Mouse (Mus musculus): ENCODE measurements around the gene Slc2a9.

- TF ChIP-seq CTCF (IDR thresholded peaks at IDR 0.05; ENCODE audit: borderline replicate concordance, insufficient read depth, low read length): no peak
- TF ChIP-seq POLR2A (IDR thresholded peaks at IDR 0.05; ENCODE audit: low read depth, low read length): no peak
Measured at GRCm38 (mm10) chr5:38418799-38419198, 84.1 kb downstream of the Slc2a9 start.
